Mouse (Mus musculus): ENCODE data around the gene Phgdh. TPM values are rescaled to one million over a fixed set of nuclear protein-coding genes. Genes with fewer than 3 reads are reported as not detected.

The Phgdh gene
- polyA plus RNA-seq, 1 experiment from 2014 or later = 137 TPM

Other genes with a start within 250 kb of the Phgdh start
- gene Adam30, start 179.4 kb downstream of the Phgdh start, polyA plus RNA-seq (2015; fragmentation: Nextera tagmentation; extraction: Ambion mirVana) = not detected in 2 replicates
- not detected in 2 replicates for gene Reg4, start 117.8 kb downstream of the Phgdh start, polyA plus RNA-seq (2015; fragmentation: Nextera tagmentation; extraction: Ambion mirVana)
- 16.8 and 18.4 TPM in 2 replicates for gene Hmgcs2, start 59.6 kb downstream of the Phgdh start, polyA plus RNA-seq (2015; fragmentation: Nextera tagmentation; extraction: Ambion mirVana)
- 17.7 and 18.2 TPM in 2 replicates for gene Zfp697, start 42.5 kb upstream of the Phgdh start, polyA plus RNA-seq (2015; fragmentation: Nextera tagmentation; extraction: Ambion mirVana)
- gene Gm4450, start 117.1 kb upstream of the Phgdh start, polyA plus RNA-seq (2015; fragmentation: Nextera tagmentation; extraction: Ambion mirVana) = 0.12 TPM in 1 of 2 replicates, not detected in the other
- not detected in 2 replicates for gene Hsd3b4, start 170.5 kb upstream of the Phgdh start, polyA plus RNA-seq (2015; fragmentation: Nextera tagmentation; extraction: Ambion mirVana)
- not detected in 2 replicates for gene Gm10681, start 248.8 kb upstream of the Phgdh start, polyA plus RNA-seq (2015; fragmentation: Nextera tagmentation; extraction: Ambion mirVana)

Data from midbrain, embryonic 16.5 days (tissue).